Mouse (Mus musculus): Measurements from ENCODE around the gene Edil3.

DNA sequence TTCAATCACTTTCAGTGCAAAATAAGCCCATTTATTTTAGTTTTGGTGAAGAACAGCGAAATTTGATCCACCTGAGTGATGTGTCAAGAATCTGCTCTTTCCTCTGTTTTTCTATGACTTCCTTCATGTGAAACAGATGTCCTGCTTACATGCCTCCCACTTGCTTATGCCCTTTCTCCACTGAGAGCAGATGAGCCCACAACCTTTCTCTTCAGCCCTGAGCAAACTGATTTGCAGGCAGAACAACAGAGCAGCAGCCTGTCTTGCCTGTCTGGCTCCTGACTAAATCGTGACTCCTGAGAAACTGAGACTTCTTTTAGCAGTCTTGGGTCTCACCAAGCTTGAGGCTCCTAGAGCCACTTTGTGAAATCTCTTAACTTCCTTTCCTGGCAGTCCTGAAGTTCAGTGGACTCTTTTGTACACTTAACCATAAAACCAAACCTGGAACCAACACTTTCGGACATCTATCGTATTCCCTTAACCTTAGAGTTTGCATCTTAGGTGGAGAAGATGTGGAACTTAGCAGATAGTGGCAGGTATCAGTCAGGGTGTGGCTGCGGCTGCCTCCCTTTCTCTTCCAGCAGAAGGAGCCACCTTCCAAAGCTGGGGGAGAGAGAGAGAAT, 475 bp upstream of the Edil3 start:
- no peak for TF ChIP-seq CTCF (IDR thresholded peaks at IDR 0.05; ENCODE audit: low read depth, low read length)
- TF ChIP-seq POLR2A (IDR thresholded peaks at IDR 0.05; ENCODE audit: extremely low read depth, insufficient read depth, low read length): no peak

All from liver, adult 2 months (tissue).